Mouse (Mus musculus) lung, adult 2 months (tissue): ENCODE measurements around the gene Casp7.

Experiments used
- CTCF ChIP-seq: fragments of 200-500 bp; IDR thresholded peaks from 2 replicates; pipeline ENCODE4 v1.5.1; 2011; ENCODE audit warnings: mild to moderate bottlenecking, low read length, control low read depth; ENCODE audit not compliant: insufficient read depth
- POLR2A ChIP-seq: fragments of 200-500 bp; IDR thresholded peaks from 2 replicates; pipeline ENCODE4 v1.6.1; 2011; ENCODE audit warnings: low read depth, mild to moderate bottlenecking, control low read depth, low read length, borderline replicate concordance; ENCODE audit errors: extremely low read depth

GRCm38 (mm10) chr19:56358890-56359289, 38.0 kb upstream of the Casp7 start:
- TF ChIP-seq POLR2A (no peak), CTCF (no peak)
